Mouse (Mus musculus) midbrain, embryonic 16.5 days (tissue): Measurements from ENCODE around the gene Magel2. TPM values are rescaled to one million over a fixed set of nuclear protein-coding genes. Genes with fewer than 3 reads are reported as not detected.

ENCODE experiments used
- ATAC-seq: fragments of 200-750 bp; cut with Nextera tagmentation; 2 replicates; pipeline ENCODE4 v1.8.0; 2017; ENCODE audit warnings: moderate TSS enrichment
- H3K27ac ChIP-seq: fragments of 300-500 bp; sonication (generic); 2 replicates; pipeline ENCODE4 v1.5.1; 2014; ENCODE audit warnings: mild to moderate bottlenecking, low read length, mixed read lengths
- H3K27me3 ChIP-seq: fragments of 300-500 bp; sonication (generic); 2 replicates; pipeline ENCODE4 v1.6.1; 2014; ENCODE audit warnings: low read depth, low read length, mixed read lengths; ENCODE audit not compliant: control insufficient read depth, insufficient read depth
- H3K36me3 ChIP-seq: fragments of 300-500 bp; sonication (generic); 2 replicates; pipeline ENCODE4 v1.6.1; 2014; ENCODE audit warnings: mild to moderate bottlenecking, low read length, moderate library complexity, mixed read lengths; ENCODE audit not compliant: control insufficient read depth, insufficient read depth
- H3K4me1 ChIP-seq: fragments of 300-500 bp; sonication (generic); 2 replicates; pipeline ENCODE4 v1.6.1; 2014; ENCODE audit warnings: mild to moderate bottlenecking, low read length, mixed read lengths; ENCODE audit not compliant: control insufficient read depth, insufficient read depth
- H3K4me2 ChIP-seq: fragments of 300-500 bp; sonication (generic); 2 replicates; pipeline ENCODE4 v1.6.1; 2014; ENCODE audit warnings: mild to moderate bottlenecking, low read length, mixed read lengths
- H3K4me3 ChIP-seq: fragments of 300-500 bp; sonication (generic); 2 replicates; pipeline ENCODE4 v1.5.1; 2014; ENCODE audit warnings: low read depth, mild to moderate bottlenecking, low read length, moderate library complexity, mixed read lengths
- H3K9ac ChIP-seq: fragments of 300-500 bp; sonication (generic); 2 replicates; pipeline ENCODE4 v1.6.1; 2014; ENCODE audit warnings: low read depth, low read length, mixed read lengths
- H3K9me3 ChIP-seq: fragments of 300-500 bp; sonication (generic); replicated peaks from 2 replicates; pipeline ENCODE4 v1.6.1; 2014; ENCODE audit warnings: mild to moderate bottlenecking, low read length, mixed read lengths; ENCODE audit not compliant: control insufficient read depth, poor library complexity, severe bottlenecking
- WGBS: fragments of 180-500 bp; shearing (Covaris S2); extraction: QIAGEN DNeasy Blood & Tissue Kit; methylation state at CpG from one replicate; pipeline ENCODE4 v1.1.7; 2014; 5-methylcytosine and 5-hydroxymethylcytosine counted together
- polyA plus RNA-seq: library from polyadenylated mRNA; unstranded; fragments of >200 nt; fragmentation: Nextera tagmentation; extraction: Ambion mirVana; gene quantifications from 2 replicates; pipeline ENCODE4 v1.2.1, GENCODE M21; 2015

Gene Magel2
- 22.4 and 26.1 TPM in 2 replicates for polyA plus RNA-seq

DNA sequence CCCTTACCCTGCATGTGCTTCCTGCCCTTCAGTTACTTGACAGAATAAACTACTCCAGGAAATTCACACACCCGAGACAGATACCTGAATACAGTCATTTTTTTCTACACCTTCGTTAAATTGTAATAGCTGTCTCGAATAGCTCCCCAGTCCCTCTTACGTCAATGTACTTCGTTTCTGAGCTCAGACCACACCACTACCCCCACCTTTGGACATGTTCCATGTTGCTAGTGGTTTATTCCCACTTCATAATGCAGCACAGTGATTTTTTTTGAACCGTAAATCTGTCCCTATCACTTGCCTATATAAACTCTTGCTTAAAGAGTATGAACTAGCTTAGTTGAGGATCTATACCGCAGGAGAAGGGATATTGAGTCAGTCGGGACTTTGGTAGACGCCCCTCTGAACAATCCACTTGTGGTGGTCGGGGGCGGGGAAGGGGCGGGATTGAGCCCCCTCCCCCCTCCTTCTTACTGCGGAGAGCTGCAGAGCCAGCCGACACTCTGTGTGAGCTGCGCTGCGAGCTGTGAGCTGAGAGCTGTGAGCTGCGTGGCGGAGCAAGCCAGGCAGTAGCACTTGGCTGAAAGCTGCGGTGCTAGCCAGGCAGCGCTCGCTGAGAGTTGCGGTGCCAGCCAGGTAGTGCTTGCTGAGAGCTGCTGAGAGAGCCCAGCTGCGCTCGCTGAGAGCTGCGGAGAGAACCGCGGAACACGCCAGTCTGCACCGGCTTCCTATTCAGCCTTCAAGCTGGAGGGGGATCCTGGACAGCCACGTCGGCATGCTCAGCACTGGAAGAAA is at the start of gene Magel2:
TSS of gene Magel2 (plus strand) at position 501 of the 795 bp plus-strand sequence.
- no peaks in the 10 kb centered on the region for H3K27me3 ChIP-seq
- WGBS, result 30% methylated on average over 31 of the region's 31 CpGs
- peaks cover 6% of the 10 kb centered on the region; the same call in 1 of the 2 replicates for H3K9me3 ChIP-seq
- H3K9ac ChIP-seq, result peak within 1 kb of the TSS; percentile 87
- no peaks in the 10 kb centered on the region for H3K36me3 ChIP-seq
- peak within 1 kb of the TSS; percentile 63 for H3K4me3 ChIP-seq
- peak; percentile 97 for ATAC-seq
- peaks cover 8% of the 10 kb centered on the region for H3K4me1 ChIP-seq
- H3K27ac ChIP-seq, result peak within 1 kb of the TSS; percentile 79
- peak within 1 kb of the TSS; percentile 60 for H3K4me2 ChIP-seq

DNA sequence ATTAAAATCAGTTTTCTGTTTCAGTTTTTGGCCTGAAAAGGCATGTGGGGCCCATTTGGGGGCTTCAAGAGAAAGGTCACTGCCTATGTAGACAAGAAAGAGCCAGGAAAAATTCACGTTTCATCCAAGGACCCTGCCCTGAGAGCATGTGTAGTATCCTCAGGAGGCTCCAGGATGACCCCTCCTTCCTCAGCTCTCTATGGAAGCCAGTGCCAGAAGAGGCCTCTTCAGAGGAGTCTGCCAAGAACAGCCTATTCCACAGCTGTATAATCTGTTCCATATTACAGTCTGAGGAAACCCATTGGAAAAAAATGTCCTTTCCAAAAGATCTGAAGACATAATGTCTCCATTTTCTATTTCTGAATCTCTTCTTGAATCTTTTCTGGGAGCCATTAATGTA is 31.4 kb upstream of the Magel2 start:
- Histone ChIP-seq H3K27me3 (no peaks in the 10 kb centered on the region), H3K4me2 (no peak overlapping the region), H3K36me3 (no peaks in the 10 kb centered on the region), H3K9me3 (no peaks in the 10 kb centered on the region; the same call in 1 of the 2 replicates), H3K27ac (no peak overlapping the region), H3K9ac (no peak overlapping the region), H3K4me3 (no peak overlapping the region), H3K4me1 (0 out of 2 replicates have a peak, but pooled peaks cover 2% of the 10 kb centered on the region)
- 41% methylated on average over 1 of the region's 1 CpGs for WGBS
- no peak for ATAC-seq

GRCm38 (mm10) chr7:62346269-62346668 is 30.5 kb upstream of the Magel2 start, which contains the start of gene Ndn:
Gene Ndn, plus strand, starts transcription at chr7:62346569.
- WGBS, result 48% methylated on average over 1 of the region's 1 CpGs
- Histone ChIP-seq H3K27ac (no peak within 1 kb of the TSS), H3K4me2 (no peak within 1 kb of the TSS), H3K9me3 (peaks cover under 1% of the 10 kb centered on the region; the same call in 1 of the 2 replicates), H3K27me3 (no peaks in the 10 kb centered on the region), H3K36me3 (no peaks in the 10 kb centered on the region), H3K4me3 (no peak within 1 kb of the TSS), H3K4me1 (0 out of 2 replicates have a peak, but pooled peaks cover 2% of the 10 kb centered on the region), H3K9ac (no peak within 1 kb of the TSS)
- no peak for ATAC-seq

- Histone ChIP-seq H3K9me3 (peaks cover 2% of the 10 kb centered on the region; the same call in 1 of the 2 replicates), H3K4me2 (peak overlapping the region; percentile 74), H3K4me3 (peak overlapping the region; percentile 65), H3K36me3 (no peaks in the 10 kb centered on the region), H3K27me3 (no peaks in the 10 kb centered on the region), H3K9ac (peak overlapping the region; percentile 68), H3K27ac (peak overlapping the region; percentile 87), H3K4me1 (0 out of 2 replicates have a peak, but pooled peaks cover 2% of the 10 kb centered on the region)
- WGBS, result 20% methylated on average over 42 of the region's 42 CpGs
- ATAC-seq, result peak; percentile 95
These were observed 28.6 kb upstream of the Magel2 start for GRCm38 (mm10) chr7:62348106-62348803.

DNA sequence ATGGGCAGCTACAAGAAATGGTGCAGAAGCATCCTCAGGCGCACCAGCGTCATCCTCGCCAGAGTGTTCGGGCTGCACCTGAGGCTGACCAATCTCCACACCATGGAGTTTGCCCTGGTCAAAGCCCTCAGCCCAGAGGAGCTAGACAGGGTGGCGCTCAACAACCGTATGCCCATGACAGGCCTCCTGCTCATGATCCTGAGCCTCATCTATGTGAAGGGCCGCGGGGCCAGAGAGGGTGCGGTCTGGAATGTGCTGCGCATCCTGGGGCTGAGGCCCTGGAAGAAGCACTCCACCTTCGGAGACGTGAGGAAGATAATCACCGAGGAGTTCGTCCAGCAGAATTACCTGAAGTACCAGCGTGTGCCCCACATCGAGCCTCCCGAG is 28.0 kb upstream of the Magel2 start:
- peak; percentile 66 for ATAC-seq
- WGBS, result 34% methylated on average over 17 of the region's 17 CpGs
- peak overlapping the region; percentile 74 for H3K4me2 ChIP-seq
- no peaks in the 10 kb centered on the region for H3K27me3 ChIP-seq
- no peaks in the 10 kb centered on the region for H3K36me3 ChIP-seq
- peaks cover 2% of the 10 kb centered on the region; the same call in 1 of the 2 replicates for H3K9me3 ChIP-seq
- H3K27ac ChIP-seq, result peak overlapping the region; percentile 87
- H3K4me3 ChIP-seq, result peak overlapping the region; percentile 65
- peak overlapping the region; percentile 68 for H3K9ac ChIP-seq
- H3K4me1 ChIP-seq, result 0 out of 2 replicates have a peak, but pooled peaks cover 2% of the 10 kb centered on the region

DNA sequence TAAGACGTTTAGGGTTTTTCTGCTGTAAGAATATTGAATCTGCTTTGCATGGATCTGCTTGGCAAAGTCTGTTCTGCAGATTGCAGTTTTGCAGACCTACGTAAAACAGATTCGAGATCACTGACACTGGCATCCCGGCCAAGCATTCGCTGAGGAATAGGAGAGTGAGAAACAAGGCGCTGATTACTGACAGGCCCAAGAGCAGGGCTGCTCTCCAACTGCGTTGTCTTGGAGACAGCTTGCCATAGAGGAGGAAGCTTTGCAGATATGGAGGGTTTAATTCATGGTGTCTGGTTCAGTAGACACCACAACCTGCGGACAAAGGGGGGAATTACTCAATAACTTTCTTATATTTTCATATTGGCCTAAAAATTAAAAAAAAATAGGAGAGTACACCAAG is 25.5 kb upstream of the Magel2 start:
- Histone ChIP-seq H3K4me2 (peak overlapping the region; percentile 29; the same call in 1 of the 2 replicates), H3K4me3 (no peak overlapping the region), H3K27ac (peak overlapping the region; percentile 39), H3K27me3 (no peaks in the 10 kb centered on the region), H3K4me1 (0 out of 2 replicates have a peak, but pooled peaks cover 2% of the 10 kb centered on the region), H3K9ac (no peak overlapping the region), H3K9me3 (peaks cover 2% of the 10 kb centered on the region; the same call in 1 of the 2 replicates), H3K36me3 (no peaks in the 10 kb centered on the region)
- WGBS, result 40% methylated on average over 8 of the region's 8 CpGs
- ATAC-seq, result no peak

- peak overlapping the region; percentile 16; the same call in 1 of the 2 replicates for H3K4me3 ChIP-seq
- H3K27ac ChIP-seq, result peak overlapping the region; percentile 80
- peak; percentile 85; the same call in 1 of the 2 replicates for ATAC-seq
- 45% methylated on average over 7 of the region's 7 CpGs for WGBS
- H3K4me1 ChIP-seq, result peaks cover 2% of the 10 kb centered on the region; the same call in 1 of the 2 replicates
- no peaks in the 10 kb centered on the region; the same call in 1 of the 2 replicates for H3K9me3 ChIP-seq
- H3K4me2 ChIP-seq, result peak overlapping the region; percentile 23
- H3K9ac ChIP-seq, result peak overlapping the region; percentile 45
- H3K36me3 ChIP-seq, result no peaks in the 10 kb centered on the region
- H3K27me3 ChIP-seq, result no peaks in the 10 kb centered on the region
These were observed 11.7 kb upstream of the Magel2 start for GRCm38 (mm10) chr7:62365039-62365636.

- Histone ChIP-seq H3K36me3 (no peaks in the 10 kb centered on the region), H3K27me3 (no peaks in the 10 kb centered on the region), H3K4me3 (peak overlapping the region; percentile 25), H3K9me3 (no peaks in the 10 kb centered on the region; the same call in 1 of the 2 replicates), H3K4me2 (peak overlapping the region; percentile 45), H3K4me1 (peaks cover 2% of the 10 kb centered on the region; the same call in 1 of the 2 replicates), H3K9ac (peak overlapping the region; percentile 35), H3K27ac (peak overlapping the region; percentile 85)
- WGBS, result 50% methylated on average over 8 of the region's 8 CpGs
- ATAC-seq, result no peak
These were observed 10.1 kb upstream of the Magel2 start for GRCm38 (mm10) chr7:62366730-62367129.
